Mouse (Mus musculus): Measurements from ENCODE around the gene Six3.

The Six3 gene

GRCm38 (mm10) chr17:85612526-85613265 lies 712 bp upstream of the Six3 start:
- DNase-seq (ENCODE audit: low spot score): no peak

GRCm38 (mm10) chr17:85614011-85614721 lies 758 bp downstream of the Six3 start:
- DNase-seq (ENCODE audit: low spot score): no peak

GRCm38 (mm10) chr17:85614722-85615331 lies 1.4 kb downstream of the Six3 start:
- DNase-seq (ENCODE audit: low spot score): no peak

- DNase-seq (ENCODE audit: low spot score): no peak
Observed at GRCm38 (mm10) chr17:85615586-85615985, 2.2 kb downstream of the Six3 start.

- no peak for DNase-seq (ENCODE audit: low spot score)
Observed at GRCm38 (mm10) chr17:85616526-85617500, 3.4 kb downstream of the Six3 start.

GRCm38 (mm10) chr17:85617566-85618358 lies 4.4 kb downstream of the Six3 start:
- no peak for DNase-seq (ENCODE audit: low spot score)

GRCm38 (mm10) chr17:85618359-85619112 lies 5.1 kb downstream of the Six3 start:
- DNase-seq (ENCODE audit: low spot score): no peak

- DNase-seq (ENCODE audit: low spot score): no peak
Observed at GRCm38 (mm10) chr17:85619113-85620085, 6.0 kb downstream of the Six3 start.

GRCm38 (mm10) chr17:85620086-85620481 lies 6.7 kb downstream of the Six3 start:
- DNase-seq (ENCODE audit: low spot score): no peak

GRCm38 (mm10) chr17:85620680-85621504 lies 7.5 kb downstream of the Six3 start:
- DNase-seq (ENCODE audit: low spot score): no peak

- no peak for DNase-seq (ENCODE audit: low spot score)
Observed at GRCm38 (mm10) chr17:85621505-85622310, 8.3 kb downstream of the Six3 start.

GRCm38 (mm10) chr17:85622493-85623157 lies 9.2 kb downstream of the Six3 start:
- no peak for DNase-seq (ENCODE audit: low spot score)

GRCm38 (mm10) chr17:85623161-85624050 lies 10.0 kb downstream of the Six3 start:
- no peak for DNase-seq (ENCODE audit: low spot score)

GRCm38 (mm10) chr17:85624051-85624420 lies 10.6 kb downstream of the Six3 start:
- no peak for DNase-seq (ENCODE audit: low spot score)

GRCm38 (mm10) chr17:85624981-85625940 lies 11.9 kb downstream of the Six3 start:
- DNase-seq (ENCODE audit: low spot score): no peak
